Mouse (Mus musculus) midbrain, embryonic 14.5 days (tissue): ENCODE measurements at regions not wholly inside any gene's neighbourhood (a gene's known extent, or its start where the extent isn't known, plus 50 kb on each side); places are given as distances from the start of the nearest gene placed in this dataset.

Experiments used
- ATAC-seq: fragments of 200-750 bp; cut with Nextera tagmentation; 2 replicates; pipeline ENCODE4 v1.8.0; 2017; ENCODE audit warnings: moderate number of reproducible peaks, moderate library complexity; ENCODE audit not compliant: low FRiP score, low TSS enrichment
- DNase-seq: peaks from one replicate; pipeline ENCODE4 v3.0.0-alpha.2; 2015
- H3K27ac ChIP-seq: fragments of 300-500 bp; sonication (generic); replicated peaks from 2 replicates; pipeline ENCODE4 v1.5.1; 2014; ENCODE audit warnings: mild to moderate bottlenecking, low read depth, low read length, moderate library complexity
- H3K27me3 ChIP-seq: fragments of 300-500 bp; sonication (generic); 2 replicates; pipeline ENCODE4 v1.6.1; 2014; ENCODE audit warnings: low read length, control low read depth, mixed read lengths; ENCODE audit not compliant: control insufficient read depth, insufficient read depth
- H3K36me3 ChIP-seq: fragments of 300-500 bp; sonication (generic); 2 replicates; pipeline ENCODE4 v1.6.1; 2014; ENCODE audit warnings: low read length, control low read depth; ENCODE audit not compliant: control insufficient read depth, insufficient read depth
- H3K4me1 ChIP-seq: fragments of 300-500 bp; sonication (generic); 2 replicates; pipeline ENCODE4 v1.6.1; 2014; ENCODE audit warnings: mild to moderate bottlenecking, antibody characterized with exemption, low read length, control low read depth; ENCODE audit not compliant: control insufficient read depth, insufficient read depth
- H3K4me2 ChIP-seq: fragments of 300-500 bp; sonication (generic); 2 replicates; pipeline ENCODE4 v1.6.1; 2014; ENCODE audit warnings: mild to moderate bottlenecking, low read length, moderate library complexity
- H3K4me3 ChIP-seq: fragments of 300-500 bp; sonication (generic); replicated peaks from 2 replicates; pipeline ENCODE4 v1.5.1; 2014; ENCODE audit warnings: low read depth, low read length
- H3K9ac ChIP-seq: fragments of 300-500 bp; sonication (generic); replicated peaks from 2 replicates; pipeline ENCODE4 v1.6.1; 2014; ENCODE audit warnings: mild to moderate bottlenecking, low read length, moderate library complexity
- H3K9me3 ChIP-seq: fragments of 300-500 bp; sonication (generic); 2 replicates; pipeline ENCODE4 v1.6.1; 2016; ENCODE audit warnings: low read length, control low read depth, mixed read lengths; ENCODE audit not compliant: control insufficient read depth
- WGBS: fragments of 180-500 bp; shearing (Covaris S2); extraction: QIAGEN DNeasy Blood & Tissue Kit; methylation state at CpG from one replicate; pipeline ENCODE4 v1.1.7; 2014; 5-methylcytosine and 5-hydroxymethylcytosine counted together

DNA sequence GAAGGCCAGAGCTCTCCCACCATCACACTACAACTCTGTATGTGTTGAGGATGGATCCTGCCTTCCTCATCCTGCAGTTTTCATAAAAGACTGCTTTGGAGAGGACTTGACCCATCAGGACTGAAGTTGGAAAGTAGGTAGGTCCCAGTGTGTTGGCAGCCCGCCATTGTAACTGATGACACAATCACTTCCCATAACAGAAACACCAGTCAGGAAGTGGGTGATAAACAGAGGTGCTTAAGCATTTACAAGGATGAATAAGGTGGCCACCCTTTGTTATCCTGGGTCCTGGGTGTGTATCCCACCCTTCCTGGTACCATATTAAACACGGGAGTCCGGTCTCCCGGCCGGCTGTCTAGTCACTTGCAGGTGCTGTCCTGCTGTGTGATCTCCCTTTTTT lies 118.3 kb downstream of the Snx10 start:
- 0 out of 2 replicates have a peak, but pooled peaks cover 3% of the 10 kb centered on the region for H3K4me1 ChIP-seq

GRCm38 (mm10) chr6:51648813-51649212 lies 125.1 kb downstream of the Snx10 start:
- WGBS = 46% methylated on average over 7 of the region's 7 CpGs
- DNase-seq (peak; percentile 56), ATAC-seq (peak; percentile 34; the same call in 1 of the 2 replicates)

More for the DNA sequence above, 118.3 kb downstream of the Snx10 start:
- Histone ChIP-seq H3K36me3 (no peaks in the 10 kb centered on the region), H3K27me3 (no peaks in the 10 kb centered on the region), H3K9me3 (no peaks in the 10 kb centered on the region), H3K27ac (no peak overlapping the region), H3K4me3 (no peak overlapping the region), H3K9ac (no peak overlapping the region), H3K4me2 (no peak overlapping the region)
- WGBS = 90% methylated on average over 5 of the region's 5 CpGs
- no peak for ATAC-seq
- no peak for DNase-seq

GRCm38 (mm10) chr6:51653753-51654152 lies 130.1 kb downstream of the Snx10 start:
- Histone ChIP-seq H3K4me2 (no peak overlapping the region), H3K9ac (no peak overlapping the region), H3K27me3 (no peaks in the 10 kb centered on the region), H3K9me3 (no peaks in the 10 kb centered on the region), H3K36me3 (no peaks in the 10 kb centered on the region), H3K4me3 (no peak overlapping the region), H3K4me1 (peaks cover 32% of the 10 kb centered on the region), H3K27ac (no peak overlapping the region)
- ATAC-seq (no peak), DNase-seq (no peak)
- WGBS = 88% methylated on average over 8 of the region's 8 CpGs

More at GRCm38 (mm10) chr6:51648813-51649212, 125.1 kb downstream of the Snx10 start:
- H3K9ac ChIP-seq = no peak overlapping the region
- H3K4me1 ChIP-seq = no peaks in the 10 kb centered on the region; the same call in 1 of the 2 replicates
- H3K9me3 ChIP-seq = no peaks in the 10 kb centered on the region
- peak overlapping the region; percentile 67 for H3K27ac ChIP-seq
- no peak overlapping the region for H3K4me3 ChIP-seq
- no peak overlapping the region for H3K4me2 ChIP-seq
- H3K27me3 ChIP-seq = no peaks in the 10 kb centered on the region
- no peaks in the 10 kb centered on the region for H3K36me3 ChIP-seq

DNA sequence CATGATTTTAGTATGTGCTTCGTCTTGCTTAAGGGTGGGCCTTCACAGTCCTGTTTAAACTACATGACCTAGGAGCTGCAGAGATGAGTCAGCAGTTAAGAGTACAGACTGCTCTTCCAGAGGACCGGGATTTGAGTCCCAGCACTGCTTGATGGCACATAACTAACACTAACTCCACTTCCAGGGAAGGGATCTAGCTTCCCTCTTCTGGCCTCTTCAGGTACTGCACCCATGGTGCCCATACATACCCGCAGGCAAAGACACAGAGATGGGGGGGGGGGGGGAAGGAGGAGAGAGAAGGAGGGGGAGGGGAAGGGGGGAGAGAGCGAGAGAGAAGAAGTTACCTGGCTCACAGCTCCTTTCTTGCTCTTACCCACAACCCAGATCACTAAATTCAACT lies 131.3 kb downstream of the Snx10 start:
- H3K4me1 ChIP-seq = peaks cover 32% of the 10 kb centered on the region
- H3K9me3 ChIP-seq = no peaks in the 10 kb centered on the region
- no peak for ATAC-seq
- H3K27me3 ChIP-seq = no peaks in the 10 kb centered on the region
- H3K4me2 ChIP-seq = no peak overlapping the region
- 94% methylated on average over 4 of the region's 4 CpGs for WGBS
- no peak for DNase-seq
- no peak overlapping the region for H3K4me3 ChIP-seq
- no peaks in the 10 kb centered on the region for H3K36me3 ChIP-seq
- peak overlapping the region; percentile 70; the same call in 1 of the 2 replicates for H3K27ac ChIP-seq
- no peak overlapping the region for H3K9ac ChIP-seq

DNA sequence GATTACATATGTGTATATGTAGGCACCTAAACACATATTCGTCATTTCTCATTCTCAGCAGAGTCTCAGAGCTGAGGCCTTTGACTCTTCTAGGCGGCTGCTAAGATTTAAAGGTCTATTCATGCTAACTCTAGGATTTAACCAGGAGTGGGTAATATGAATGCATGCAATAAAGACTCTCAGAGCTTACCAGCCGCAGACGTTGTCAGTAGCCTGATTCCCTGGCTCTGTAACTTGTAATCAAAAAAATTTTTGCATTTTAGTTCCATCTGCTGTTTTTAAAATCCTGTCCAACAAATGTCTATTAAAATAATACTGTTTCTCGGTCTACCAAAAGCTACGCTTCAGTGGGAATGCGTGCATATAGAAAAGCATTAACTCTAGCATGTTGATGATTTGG lies 132.4 kb downstream of the Snx10 start:
- H3K4me1 ChIP-seq = peaks cover 32% of the 10 kb centered on the region
- H3K9me3 ChIP-seq = no peaks in the 10 kb centered on the region
- no peaks in the 10 kb centered on the region for H3K36me3 ChIP-seq
- DNase-seq (no peak), ATAC-seq (no peak)
- H3K27ac ChIP-seq = peak overlapping the region; percentile 70
- H3K9ac ChIP-seq = 0 out of 2 replicates have a peak overlapping the region, but pooled peaks have one; percentile 18
- H3K4me2 ChIP-seq = no peak overlapping the region
- no peak overlapping the region for H3K4me3 ChIP-seq
- 50% methylated on average over 7 of the region's 7 CpGs for WGBS
- H3K27me3 ChIP-seq = no peaks in the 10 kb centered on the region

- H3K4me1 ChIP-seq = peaks cover 32% of the 10 kb centered on the region
- H3K4me2 ChIP-seq = no peak overlapping the region
- H3K9ac ChIP-seq = no peak overlapping the region
- H3K36me3 ChIP-seq = no peaks in the 10 kb centered on the region
- H3K9me3 ChIP-seq = no peaks in the 10 kb centered on the region
- H3K27ac ChIP-seq = peak overlapping the region; percentile 70
- WGBS = 21% methylated on average over 12 of the region's 12 CpGs
- no peak overlapping the region for H3K4me3 ChIP-seq
- ATAC-seq (peak; percentile 40; the same call in 1 of the 2 replicates), DNase-seq (peak; percentile 62)
- H3K27me3 ChIP-seq = no peaks in the 10 kb centered on the region
Observed at GRCm38 (mm10) chr6:51656883-51657640, 133.4 kb downstream of the Snx10 start.

DNA sequence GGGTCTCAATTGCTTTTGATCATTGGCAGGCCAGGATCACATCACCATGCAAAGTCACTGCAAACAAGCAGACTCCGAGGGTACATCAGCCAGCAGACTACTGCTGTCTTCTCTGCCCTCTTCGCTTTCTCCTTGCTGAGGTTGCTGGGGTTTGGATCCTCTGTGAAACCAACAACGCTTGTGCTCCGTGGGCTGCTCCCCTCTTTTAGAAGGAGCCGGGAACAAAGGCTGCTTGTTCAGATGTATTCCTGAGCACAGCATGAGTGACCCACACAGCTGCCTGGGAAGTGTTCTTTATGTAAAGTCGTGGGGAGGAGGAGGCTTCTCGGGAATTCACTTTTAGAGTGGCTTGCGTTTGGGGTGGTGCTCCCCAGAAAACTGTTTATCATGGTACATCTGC lies 134.7 kb downstream of the Snx10 start:
- no peaks in the 10 kb centered on the region for H3K27me3 ChIP-seq
- peak overlapping the region; percentile 70 for H3K27ac ChIP-seq
- H3K9me3 ChIP-seq = no peaks in the 10 kb centered on the region
- ATAC-seq (no peak), DNase-seq (peak; percentile 52)
- H3K36me3 ChIP-seq = no peaks in the 10 kb centered on the region
- no peak overlapping the region for H3K4me2 ChIP-seq
- H3K4me1 ChIP-seq = peaks cover 32% of the 10 kb centered on the region
- 6% methylated on average over 8 of the region's 8 CpGs for WGBS
- no peak overlapping the region for H3K9ac ChIP-seq
- no peak overlapping the region for H3K4me3 ChIP-seq

DNA sequence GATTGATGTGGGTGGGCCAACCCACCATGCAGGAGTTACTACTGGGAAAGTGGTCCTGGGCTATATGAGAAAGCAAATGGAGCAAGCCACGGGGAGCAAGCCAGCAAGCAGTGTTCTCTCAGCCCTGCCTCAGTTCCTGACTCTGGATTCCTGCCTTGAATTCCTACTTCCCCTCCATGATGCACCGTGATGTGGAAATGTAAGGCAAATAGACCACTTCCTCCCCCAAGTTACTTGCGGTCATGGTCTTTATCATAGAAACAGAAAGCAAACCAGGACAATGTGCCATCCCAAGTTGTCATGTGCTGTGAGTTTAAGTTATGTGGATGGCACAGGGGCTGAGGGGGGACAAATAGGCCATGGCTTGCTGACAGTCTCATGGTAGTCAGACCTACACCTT lies 139.5 kb downstream of the Snx10 start:
- WGBS = 98% methylated on average over 3 of the region's 3 CpGs
- no peak for ATAC-seq
- H3K4me1 ChIP-seq = peaks cover 5% of the 10 kb centered on the region

GRCm38 (mm10) chr6:51664049-51664448 lies 140.3 kb downstream of the Snx10 start:
- Histone ChIP-seq H3K4me3 (no peak overlapping the region), H3K4me2 (no peak overlapping the region), H3K9ac (no peak overlapping the region), H3K36me3 (no peaks in the 10 kb centered on the region), H3K27me3 (no peaks in the 10 kb centered on the region), H3K9me3 (peaks cover 9% of the 10 kb centered on the region; the same call in 1 of the 2 replicates), H3K27ac (no peak overlapping the region), H3K4me1 (no peaks in the 10 kb centered on the region)
- DNase-seq = no peak
- ATAC-seq = no peak
- WGBS = 92% methylated on average over 5 of the region's 5 CpGs

More for the DNA sequence above, 139.5 kb downstream of the Snx10 start:
- no peak overlapping the region for H3K9ac ChIP-seq
- no peak overlapping the region for H3K27ac ChIP-seq
- no peak overlapping the region for H3K4me3 ChIP-seq
- DNase-seq = no peak
- peaks cover 9% of the 10 kb centered on the region; the same call in 1 of the 2 replicates for H3K9me3 ChIP-seq
- no peak overlapping the region for H3K4me2 ChIP-seq
- H3K27me3 ChIP-seq = no peaks in the 10 kb centered on the region
- H3K36me3 ChIP-seq = no peaks in the 10 kb centered on the region
